Mouse (Mus musculus): ENCODE results near the gene Olfr1532-ps1.
"Not testable (repeated sequence)": the region's sequence is repeated elsewhere in the genome, so short reads cannot be mapped to it uniquely, and the experiment has no call there.

Olfr1532-ps1 gene

GRCm38 (mm10) chr7:106907676-106908075 is at the start of gene Olfr1532-ps1:
TSS of gene Olfr1532-ps1 (plus strand) at chr7:106908001.
- DNase-seq (ENCODE audit: low read depth, low spot score) = no peak

GRCm38 (mm10) chr7:106862885-106863284 is 44.9 kb upstream of the Olfr1532-ps1 start, which contains the start of gene Olfr704:
TSS of gene Olfr704 (plus strand) at chr7:106863185.
- no peak for DNase-seq (ENCODE audit: low read depth, low spot score)

GRCm38 (mm10) chr7:106876791-106877190 is 31.0 kb upstream of the Olfr1532-ps1 start, which contains the start of gene Olfr705:
TSS of gene Olfr705 (minus strand) at chr7:106876891.
- no peak for DNase-seq (ENCODE audit: low read depth, low spot score)

- no peak for DNase-seq (ENCODE audit: low read depth, low spot score)
These were observed 19.7 kb upstream of the Olfr1532-ps1 start, which contains the start of gene Olfr706 for GRCm38 (mm10) chr7:106888062-106888461. TSS of gene Olfr706 (minus strand) at chr7:106888162.

GRCm38 (mm10) chr7:106901141-106901540 is 6.7 kb upstream of the Olfr1532-ps1 start, which contains the start of gene Olfr707:
TSS of gene Olfr707 (minus strand) at chr7:106901241.
- DNase-seq (ENCODE audit: low read depth, low spot score) = not testable (repeated sequence)

GRCm38 (mm10) chr7:106920961-106921360 is 13.2 kb downstream of the Olfr1532-ps1 start:
- not testable (repeated sequence) for DNase-seq (ENCODE audit: low read depth, low spot score)

GRCm38 (mm10) chr7:106932119-106932518 is 24.3 kb downstream of the Olfr1532-ps1 start, which contains the start of gene Olfr709-ps1:
TSS of gene Olfr709-ps1 (minus strand) at chr7:106932219.
- no peak for DNase-seq (ENCODE audit: low read depth, low spot score)

- DNase-seq (ENCODE audit: low read depth, low spot score) = no peak
These were observed 40.4 kb downstream of the Olfr1532-ps1 start, which contains the start of gene Olfr710 for GRCm38 (mm10) chr7:106948212-106948611. TSS of gene Olfr710 (minus strand) at chr7:106948312.

- no peak for DNase-seq (ENCODE audit: low read depth, low spot score)
These were observed 56.0 kb downstream of the Olfr1532-ps1 start, which contains the start of gene Olfr6 for GRCm38 (mm10) chr7:106963837-106964236. TSS of gene Olfr6 (minus strand) at chr7:106963937.

Measured in skeletal muscle tissue, adult 2 months (tissue).